Mouse (Mus musculus) thymus, postnatal 14 days (tissue): ENCODE results near the gene Stk38l.

Experiments used
- DNase-seq: peaks from one replicate; pipeline ENCODE4 v3.0.0; 2021

Stk38l gene

DNA sequence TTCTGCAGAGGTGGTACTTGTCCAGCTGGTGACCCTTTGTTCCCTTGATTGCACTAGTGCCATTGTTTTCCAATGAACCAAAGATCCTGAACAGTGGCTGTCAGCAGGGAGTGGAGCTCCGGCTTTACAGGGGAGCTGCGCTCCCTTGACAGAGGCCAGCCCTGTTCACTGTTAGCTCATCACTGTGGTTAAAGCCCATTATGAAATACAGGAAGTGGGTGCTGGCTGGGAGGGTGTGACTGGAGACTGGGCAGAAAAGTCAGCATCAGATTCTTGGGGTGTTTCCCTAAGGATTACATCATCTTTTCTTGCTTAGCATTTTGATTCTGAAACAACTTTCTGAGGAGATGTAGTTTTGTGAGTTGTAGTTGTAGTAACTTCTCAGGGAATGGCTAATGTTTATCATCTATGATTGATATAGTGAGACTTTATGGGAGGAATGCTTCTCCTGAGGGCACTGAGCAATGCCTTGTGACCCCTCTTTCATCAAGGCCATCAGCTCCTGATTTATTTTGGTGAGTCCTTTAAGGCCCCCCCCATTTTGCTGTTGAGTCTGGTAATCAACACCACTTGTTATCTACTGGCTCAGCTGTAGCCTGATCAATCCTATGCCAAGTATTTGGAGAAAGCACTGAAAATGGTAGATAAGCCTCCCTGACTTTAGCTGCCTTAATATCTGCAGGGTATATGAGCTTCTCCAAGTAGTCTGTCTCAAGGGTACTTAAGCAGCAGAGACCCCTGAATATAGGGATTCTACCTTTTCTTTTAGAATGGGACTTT is 52.0 kb downstream of the Stk38l start:
- no peak for DNase-seq

DNA sequence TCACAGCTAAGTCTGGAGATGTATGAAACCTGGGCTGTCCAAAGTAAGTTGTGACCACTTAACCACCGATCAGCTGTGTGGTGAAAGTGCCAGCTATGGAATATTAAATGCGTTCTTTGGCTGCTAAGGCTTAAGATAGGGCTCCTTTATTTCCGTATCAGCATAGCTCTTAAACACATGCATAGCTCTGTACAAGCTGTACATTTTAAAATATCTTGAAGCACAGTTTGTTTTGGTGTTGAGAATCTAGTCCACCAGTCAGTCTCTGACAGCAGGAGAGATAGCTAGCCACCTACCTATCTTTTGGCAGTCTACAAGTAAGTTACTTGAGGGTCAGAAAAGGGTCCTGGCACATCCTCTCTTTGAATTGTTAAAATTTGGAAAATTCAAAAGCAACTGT is 53.3 kb downstream of the Stk38l start:
- no peak for DNase-seq

DNA sequence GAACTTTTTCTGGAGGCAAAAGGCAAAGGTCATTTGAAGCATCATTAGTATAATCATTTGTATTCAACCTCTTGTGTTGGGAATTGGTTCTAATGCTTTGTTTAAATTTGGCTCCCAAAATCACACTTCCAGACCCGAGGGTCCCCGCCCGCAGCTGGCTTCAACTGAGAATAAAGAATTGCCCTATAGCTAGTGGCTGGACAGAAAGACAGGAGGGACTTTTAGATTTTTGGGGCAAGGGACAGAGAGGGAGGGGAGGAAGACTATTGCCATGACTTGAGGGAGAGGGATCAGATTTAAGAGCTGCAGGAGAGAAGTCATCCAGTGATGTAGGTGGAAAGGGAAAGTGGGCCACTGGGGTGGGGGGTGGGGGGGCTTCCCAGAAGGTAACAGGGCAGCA is 56.8 kb downstream of the Stk38l start:
- no peak for DNase-seq

DNA sequence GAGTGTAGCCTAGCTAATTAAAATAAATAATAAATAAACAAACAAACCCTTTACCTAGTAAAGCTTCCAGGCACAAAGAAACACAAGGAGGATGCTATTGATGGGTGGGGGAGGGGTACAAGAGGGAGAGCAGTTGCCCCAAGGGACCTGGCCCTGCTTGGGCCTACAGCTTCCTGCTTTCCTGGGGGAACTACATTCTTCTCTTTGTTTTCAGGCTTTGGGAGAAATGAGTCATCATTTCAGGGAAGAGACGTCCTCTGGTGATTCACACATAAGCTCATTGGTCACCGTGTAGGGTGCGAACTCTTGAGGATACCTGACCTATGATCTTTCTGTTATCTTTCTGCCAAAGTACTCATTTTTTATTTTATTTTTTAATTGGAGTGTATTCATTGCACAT is 68.7 kb downstream of the Stk38l start:
- DNase-seq: no peak

DNA sequence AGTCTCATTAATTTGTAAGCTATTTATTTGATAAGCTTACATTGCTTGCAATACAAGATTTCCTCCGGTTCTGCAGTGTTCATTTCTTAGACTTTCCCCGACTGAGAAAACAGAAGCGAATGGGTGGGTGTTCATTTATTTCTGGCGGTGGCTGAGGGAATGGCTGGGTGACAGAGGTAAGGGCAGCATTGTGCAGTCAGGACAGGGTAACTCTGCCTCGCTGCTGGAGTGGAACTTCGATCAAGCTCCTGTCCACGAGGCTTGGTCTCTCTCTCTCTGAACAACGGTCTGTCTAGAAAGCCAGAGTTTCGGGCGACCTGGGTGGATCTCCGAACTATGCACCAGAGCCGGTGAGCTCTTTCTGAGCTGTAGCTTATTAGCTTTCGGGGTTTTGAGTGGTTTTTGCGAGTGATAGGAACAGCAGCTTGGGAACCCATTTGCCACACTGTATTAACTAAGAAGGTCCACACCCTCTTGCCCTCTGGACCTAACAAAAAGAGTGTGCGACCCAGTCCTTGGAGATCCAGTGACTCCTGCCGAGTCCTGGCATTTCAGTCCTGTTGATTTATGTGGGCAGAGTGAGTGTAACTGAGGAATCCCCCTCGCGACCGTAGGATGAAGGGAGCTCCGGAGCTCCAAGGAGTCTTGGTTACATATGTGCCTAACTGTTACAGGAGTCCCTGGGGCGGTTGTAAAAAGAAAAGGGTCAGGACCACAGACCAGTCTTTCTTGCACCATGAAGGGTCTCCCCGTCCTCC is 70.5 kb downstream of the Stk38l start:
- no peak for DNase-seq

DNA sequence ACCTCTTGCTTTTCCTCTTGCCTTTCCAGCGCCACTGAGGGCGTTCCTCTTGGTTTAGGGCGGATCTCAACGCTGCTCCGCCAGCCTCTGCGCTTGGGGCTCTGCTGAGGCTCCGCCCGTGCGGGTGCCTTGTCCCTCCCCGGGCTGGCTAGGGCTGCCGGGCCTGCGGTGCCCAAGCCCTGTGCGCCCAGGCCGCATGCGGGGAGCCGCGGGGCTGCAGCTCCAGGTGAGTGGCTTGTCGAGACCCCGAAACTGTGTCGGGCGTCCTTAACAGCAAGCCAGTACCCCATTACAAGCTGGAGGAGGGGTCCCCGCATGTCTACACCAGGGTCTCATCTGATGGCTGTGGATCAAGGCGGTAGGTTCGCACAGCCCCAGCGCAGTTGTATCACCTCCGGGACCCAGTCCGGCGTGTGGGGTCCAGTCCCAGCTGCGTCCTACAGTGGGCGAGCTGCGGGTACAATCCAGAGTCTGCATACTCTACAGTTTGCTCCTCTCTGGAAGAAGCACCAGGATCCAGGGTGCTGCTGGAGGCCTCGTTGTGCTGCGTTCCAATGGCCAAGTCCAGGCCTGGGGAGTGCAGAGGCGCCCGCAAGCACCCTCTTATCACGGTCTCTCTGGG is 71.2 kb downstream of the Stk38l start, which contains the start of gene Arntl2:
TSS of gene Arntl2 (plus strand) at position 132 of the 622 bp plus-strand sequence.
- DNase-seq: peak; percentile 48

DNA sequence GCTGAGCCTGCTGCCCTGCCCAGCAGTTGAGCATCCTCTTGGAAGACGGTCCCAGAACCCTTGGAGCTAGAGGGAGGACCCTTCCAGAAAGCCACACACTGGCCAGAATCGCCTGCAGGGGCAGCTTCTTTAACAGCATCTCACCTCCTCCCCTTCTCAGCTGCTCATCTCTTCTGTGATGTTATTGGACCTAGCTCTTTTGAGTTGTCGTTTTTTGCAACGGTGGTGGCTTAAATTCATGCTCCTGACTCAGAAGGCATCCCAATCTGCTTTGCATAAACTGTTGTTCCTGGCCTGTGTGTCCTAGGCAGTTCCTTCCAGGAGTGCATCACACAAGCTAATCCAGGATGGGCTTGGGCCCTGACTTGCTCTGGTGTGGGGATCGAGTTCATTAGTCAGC is 72.7 kb downstream of the Stk38l start:
- no peak for DNase-seq

DNA sequence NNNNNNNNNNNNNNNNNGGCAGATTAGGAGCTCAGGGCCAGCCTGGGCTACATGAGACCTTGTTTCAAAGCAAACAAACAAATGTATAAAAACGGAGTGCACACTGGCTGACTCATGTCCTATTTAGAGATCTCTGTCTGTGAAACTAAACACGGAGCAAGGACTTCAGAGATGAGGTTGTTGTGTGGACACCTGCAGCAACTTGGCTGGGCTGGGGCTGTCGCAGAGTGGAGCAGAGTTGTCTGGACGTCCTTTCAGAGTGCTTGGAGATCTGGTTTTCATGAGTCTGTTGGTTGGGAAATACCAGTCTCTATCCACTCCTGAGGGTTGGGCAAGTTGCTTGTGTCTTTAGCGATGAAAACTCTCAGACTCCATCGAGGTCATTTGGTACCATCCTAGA is 85.2 kb downstream of the Stk38l start:
- no peak for DNase-seq

DNA sequence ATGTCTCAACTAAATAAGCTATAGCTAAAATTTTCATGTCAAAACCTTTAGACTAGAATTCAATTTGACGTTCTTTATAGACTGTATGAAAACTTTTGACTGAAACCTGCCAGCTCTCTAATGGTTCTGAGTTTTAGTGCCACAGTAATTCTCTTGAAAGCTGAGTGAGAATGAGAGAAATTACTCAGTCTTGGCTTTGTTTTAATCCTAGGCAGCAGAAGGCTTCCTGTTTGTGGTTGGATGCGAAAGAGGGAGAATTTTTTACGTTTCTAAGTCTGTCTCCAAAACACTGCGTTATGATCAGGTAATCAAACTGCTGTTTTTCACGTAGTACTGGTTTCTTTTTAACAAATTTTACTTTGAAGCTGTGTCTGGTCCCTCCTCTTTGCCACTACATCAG is 88.2 kb downstream of the Stk38l start:
- DNase-seq: no peak

DNA sequence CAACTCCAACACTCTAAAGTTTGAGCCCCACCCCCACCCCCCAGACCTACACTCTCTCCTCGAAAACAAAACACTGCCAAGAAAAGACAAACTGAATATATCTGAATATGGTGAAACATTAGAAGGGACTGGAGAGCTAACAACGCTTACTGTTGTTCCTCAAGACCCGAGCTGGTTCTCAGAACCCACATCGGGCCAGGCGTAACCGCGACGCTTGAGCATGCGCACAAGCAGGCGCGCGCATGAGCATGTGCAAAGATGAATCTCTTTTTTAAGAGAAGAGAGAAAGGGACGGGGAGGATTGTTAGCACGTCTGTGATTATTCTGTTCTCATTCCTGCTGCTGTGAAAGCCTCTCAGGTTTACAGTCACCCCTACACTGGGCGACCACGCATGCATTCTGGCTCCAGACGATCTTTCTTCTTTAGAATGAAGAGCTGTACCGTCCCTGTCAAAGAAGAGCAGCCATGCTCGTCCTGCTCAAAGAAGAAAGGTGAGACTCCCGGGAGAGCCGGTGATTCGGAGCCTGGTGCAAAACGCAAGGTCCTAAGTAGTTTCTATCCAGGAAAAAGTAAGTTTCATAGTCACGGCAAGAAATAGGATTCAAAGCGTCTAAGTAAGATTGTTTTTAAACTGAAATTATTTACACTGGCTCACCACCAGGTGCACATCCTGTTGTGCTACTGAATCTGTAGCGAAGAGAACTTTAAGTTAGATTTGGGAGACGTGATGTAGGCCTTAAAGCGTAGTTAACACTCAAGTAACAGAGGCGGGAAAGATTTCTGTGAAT is 95.6 kb downstream of the Stk38l start:
- DNase-seq: no peak

DNA sequence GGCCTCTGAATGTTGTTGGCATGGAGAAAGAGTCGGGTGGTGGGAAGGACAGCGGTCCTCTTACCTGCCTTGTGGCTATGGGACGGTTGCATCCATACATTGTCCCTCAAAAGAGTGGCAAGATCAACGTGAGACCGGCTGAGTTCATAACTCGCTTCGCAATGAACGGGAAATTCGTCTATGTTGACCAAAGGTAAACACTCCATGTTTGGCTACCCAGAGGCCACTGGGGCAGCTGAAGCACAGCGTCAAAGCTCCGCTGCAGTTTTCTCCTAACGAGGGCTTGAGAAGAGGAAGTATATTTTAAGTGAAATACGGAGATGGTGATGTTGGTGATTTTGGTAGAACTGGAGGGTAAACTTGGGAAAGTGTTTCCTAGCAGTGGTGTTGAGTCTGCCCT is 97.2 kb downstream of the Stk38l start:
- DNase-seq: no peak

DNA sequence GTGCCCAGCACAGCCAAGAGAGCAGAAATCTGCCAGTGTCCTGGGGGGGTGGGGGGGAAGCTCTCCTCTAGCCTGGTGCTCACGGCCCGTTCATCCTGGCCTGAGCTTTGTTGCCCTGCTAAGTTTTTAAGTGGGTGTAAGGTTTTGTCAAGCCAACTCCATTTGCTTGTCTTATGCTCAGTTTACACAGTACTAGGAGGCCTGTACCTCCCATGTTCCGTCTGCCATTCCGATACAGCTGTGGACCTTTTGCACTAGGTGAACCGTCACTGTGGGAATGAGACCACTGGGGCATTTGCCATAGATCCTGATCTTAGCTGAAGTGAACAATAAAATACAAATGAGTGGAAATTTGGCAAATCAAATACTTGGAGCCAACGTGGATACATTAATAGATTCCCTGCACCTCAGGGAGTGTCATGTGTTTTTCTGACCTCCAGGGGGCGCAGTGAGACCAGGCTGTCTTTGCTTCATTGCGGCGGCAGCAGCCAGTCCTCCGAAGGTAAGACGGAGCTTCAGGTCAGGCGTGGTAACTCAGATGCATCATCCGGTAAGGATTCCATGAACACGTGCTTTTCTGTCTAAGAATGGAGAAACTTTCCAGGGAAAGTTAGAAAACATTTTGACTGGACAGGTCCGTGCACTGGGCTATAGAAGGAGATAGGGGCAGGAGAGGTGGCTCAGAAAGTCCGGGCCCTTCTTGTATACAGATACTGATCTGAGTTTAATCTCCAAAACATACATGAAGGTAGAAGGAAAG is 100.1 kb downstream of the Stk38l start:
- peak; percentile 63 for DNase-seq

DNA sequence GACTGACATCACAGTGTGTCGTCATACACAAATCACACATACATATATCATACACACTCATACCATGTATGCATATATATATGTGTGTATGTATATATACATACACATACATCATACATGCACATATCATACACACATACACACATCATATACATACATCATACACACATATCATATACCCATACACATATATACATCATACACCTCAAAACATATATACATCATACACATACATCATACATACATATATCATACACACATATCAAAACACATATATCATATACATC is 100.6 kb downstream of the Stk38l start:
- DNase-seq: no peak
